13 mouse cellular contexts compared by ENCODE assay signal in genomic region chr5:128619987-128620386, GRCm38 (mm10). TPM values are rescaled to one million over a fixed set of nuclear protein-coding genes. Genes with fewer than 3 reads are reported as not detected.
DNase-seq lines count a peak whose midpoint lies in the region; ATAC-seq and TF ChIP-seq lines count a peak whose summit lies in the region.
"Had no signal": no experiment of that assay in that cellular context is flagged by ENCODE, and none has a peak within 500 bp of the region (broad histone marks: within the 10 kb centered on the region; RNA-seq: fewer than 3 reads in every experiment).

No protein-coding gene starts in this region.

- intact Hi-C loops in gastrocnemius, postnatal 36 days (cut with DNase I), result no loop called here

- DNase-seq in midbrain, postnatal 0 days (ENCODE audit: low spot score), result no peak
- no peak for DNase-seq in gastrocnemius, postnatal 10 days
- no peak for DNase-seq in gastrocnemius, postnatal 36 days
- DNase-seq: cerebellum, adult 9-11 months; gastrocnemius, adult 2 months; lung, adult 2 months had no signal

- H3K4me3 ChIP-seq in forebrain, embryonic 12.5 days (replicated peaks), result no peak overlapping the region
- no peak overlapping the region for H3K4me3 ChIP-seq in forebrain, embryonic 16.5 days (replicated peaks; ENCODE audit: low read length)
- no peak overlapping the region for H3K4me3 ChIP-seq in midbrain, embryonic 13.5 days (replicated peaks)
- no peak overlapping the region for H3K4me3 ChIP-seq in midbrain, postnatal 0 days (ENCODE audit: low read depth, low read length)
- H3K4me3 ChIP-seq in embryonic facial prominence, embryonic 15.5 days (replicated peaks), result no peak overlapping the region
- no peak overlapping the region for H3K4me3 ChIP-seq in stomach, embryonic 16.5 days (replicated peaks; ENCODE audit: low read length)
- H3K4me3 ChIP-seq: gastrocnemius, adult 2 months; hindbrain, embryonic 15.5 days; megakaryocyte, embryonic 14.5 days had no signal

- H3K27me3 ChIP-seq in forebrain, embryonic 12.5 days, result peaks cover 64% of the 10 kb centered on the region
- no peaks in the 10 kb centered on the region for H3K27me3 ChIP-seq in forebrain, embryonic 16.5 days (replicated peaks; ENCODE audit: control insufficient read depth, insufficient read depth, low read length)
- peaks cover 14% of the 10 kb centered on the region for H3K27me3 ChIP-seq in midbrain, embryonic 13.5 days
- H3K27me3 ChIP-seq in midbrain, postnatal 0 days (ENCODE audit: insufficient read depth, low read length), result 0 out of 2 replicates have a peak, but pooled peaks cover 3% of the 10 kb centered on the region
- no peaks in the 10 kb centered on the region for H3K27me3 ChIP-seq in embryonic facial prominence, embryonic 15.5 days
- H3K27me3 ChIP-seq in stomach, embryonic 16.5 days (ENCODE audit: control insufficient read depth, insufficient read depth, low read length), result no peaks in the 10 kb centered on the region
- H3K27me3 ChIP-seq: megakaryocyte, embryonic 14.5 days had no signal

- H3K4me2 ChIP-seq in forebrain, embryonic 12.5 days, result no peak overlapping the region
- H3K4me2 ChIP-seq in forebrain, embryonic 16.5 days (ENCODE audit: low read length), result no peak overlapping the region
- no peak overlapping the region for H3K4me2 ChIP-seq in midbrain, embryonic 13.5 days (replicated peaks)
- H3K4me2 ChIP-seq in midbrain, postnatal 0 days (ENCODE audit: low read depth, low read length, poor library complexity, severe bottlenecking), result no peak overlapping the region
- H3K4me2 ChIP-seq in embryonic facial prominence, embryonic 15.5 days (replicated peaks), result peak overlapping the region; percentile 25
- H3K4me2 ChIP-seq in stomach, embryonic 16.5 days (ENCODE audit: low read depth, low read length), result 0 out of 2 replicates have a peak overlapping the region, but pooled peaks have one; percentile 15
- H3K4me2 ChIP-seq: hindbrain, embryonic 15.5 days had no signal

- WGBS in forebrain, embryonic 12.5 days, result 25% methylated on average over 8 of the region's 8 CpGs
- WGBS in forebrain, embryonic 16.5 days, result 14% methylated on average over 8 of the region's 8 CpGs
- 25% methylated on average over 8 of the region's 8 CpGs for WGBS in midbrain, embryonic 13.5 days
- 28% methylated on average over 8 of the region's 8 CpGs for WGBS in midbrain, postnatal 0 days
- 13% methylated on average over 8 of the region's 8 CpGs for WGBS in embryonic facial prominence, embryonic 15.5 days
- WGBS in stomach, embryonic 16.5 days, result 35% methylated on average over 8 of the region's 8 CpGs

- H3K36me3 ChIP-seq in forebrain, embryonic 12.5 days (replicated peaks), result no peaks in the 10 kb centered on the region
- H3K36me3 ChIP-seq in forebrain, embryonic 16.5 days (ENCODE audit: control insufficient read depth, insufficient read depth), result no peaks in the 10 kb centered on the region
- no peaks in the 10 kb centered on the region for H3K36me3 ChIP-seq in midbrain, embryonic 13.5 days
- H3K36me3 ChIP-seq in midbrain, postnatal 0 days (ENCODE audit: insufficient read depth, low read length), result no peaks in the 10 kb centered on the region
- no peaks in the 10 kb centered on the region for H3K36me3 ChIP-seq in embryonic facial prominence, embryonic 15.5 days
- H3K36me3 ChIP-seq in stomach, embryonic 16.5 days (ENCODE audit: control insufficient read depth, insufficient read depth, low read length), result no peaks in the 10 kb centered on the region
- H3K36me3 ChIP-seq: hindbrain, embryonic 15.5 days had no signal

- H3K4me1 ChIP-seq in forebrain, embryonic 12.5 days, result peaks cover 33% of the 10 kb centered on the region
- H3K4me1 ChIP-seq in forebrain, embryonic 16.5 days (replicated peaks; ENCODE audit: control insufficient read depth, insufficient read depth, low read length), result peaks cover 15% of the 10 kb centered on the region
- H3K4me1 ChIP-seq in midbrain, embryonic 13.5 days (replicated peaks), result peaks cover 31% of the 10 kb centered on the region
- no peaks in the 10 kb centered on the region for H3K4me1 ChIP-seq in midbrain, postnatal 0 days (ENCODE audit: insufficient read depth, low read length)
- H3K4me1 ChIP-seq in embryonic facial prominence, embryonic 15.5 days, result peaks cover 45% of the 10 kb centered on the region
- peaks cover 3% of the 10 kb centered on the region; the same call in 1 of the 2 replicates for H3K4me1 ChIP-seq in stomach, embryonic 16.5 days (ENCODE audit: control insufficient read depth, insufficient read depth, low read length)
- H3K4me1 ChIP-seq: megakaryocyte, embryonic 14.5 days had no signal

- no peaks in the 10 kb centered on the region for H3K9me3 ChIP-seq in forebrain, embryonic 12.5 days
- no peaks in the 10 kb centered on the region for H3K9me3 ChIP-seq in forebrain, embryonic 16.5 days (ENCODE audit: control insufficient read depth, low read length)
- H3K9me3 ChIP-seq in midbrain, embryonic 13.5 days, result no peaks in the 10 kb centered on the region
- H3K9me3 ChIP-seq in midbrain, postnatal 0 days (ENCODE audit: low read length), result no peaks in the 10 kb centered on the region
- H3K9me3 ChIP-seq in embryonic facial prominence, embryonic 15.5 days (replicated peaks), result no peaks in the 10 kb centered on the region
- no peaks in the 10 kb centered on the region for H3K9me3 ChIP-seq in stomach, embryonic 16.5 days (replicated peaks; ENCODE audit: control insufficient read depth, low read length)
- H3K9me3 ChIP-seq: hindbrain, embryonic 15.5 days had no signal

- ATAC-seq in forebrain, embryonic 12.5 days (ENCODE audit: low FRiP score), result no peak
- no peak for ATAC-seq in forebrain, embryonic 16.5 days
- peak; percentile 38; the same call in 1 of the 2 replicates for ATAC-seq in midbrain, embryonic 13.5 days
- ATAC-seq in midbrain, postnatal 0 days (ENCODE audit: low FRiP score), result no peak
- 0 out of 2 replicates have a peak, but pooled peaks have one; percentile 44 for ATAC-seq in embryonic facial prominence, embryonic 15.5 days (ENCODE audit: insufficient number of reproducible peaks, low FRiP score, low TSS enrichment, low read depth)
- ATAC-seq in stomach, embryonic 16.5 days (ENCODE audit: insufficient read depth, low FRiP score), result no peak; the same call in 1 of the 2 replicates

- no peak overlapping the region for H3K9ac ChIP-seq in forebrain, embryonic 12.5 days
- no peak overlapping the region for H3K9ac ChIP-seq in forebrain, embryonic 16.5 days (replicated peaks; ENCODE audit: low read depth, low read length)
- peak overlapping the region; percentile 41; the same call in 1 of the 2 replicates for H3K9ac ChIP-seq in midbrain, embryonic 13.5 days (replicated peaks)
- no peak overlapping the region for H3K9ac ChIP-seq in midbrain, postnatal 0 days (replicated peaks; ENCODE audit: low read length, poor library complexity, severe bottlenecking)
- H3K9ac ChIP-seq in embryonic facial prominence, embryonic 15.5 days, result no peak overlapping the region
- no peak overlapping the region for H3K9ac ChIP-seq in stomach, embryonic 16.5 days (ENCODE audit: low read length)
- H3K9ac ChIP-seq: hindbrain, embryonic 15.5 days had no signal

- no peak for TF ChIP-seq CTCF in midbrain, postnatal 0 days (IDR thresholded peaks at IDR 0.05)

- H3K27ac ChIP-seq in forebrain, embryonic 12.5 days, result 0 out of 2 replicates have a peak overlapping the region, but pooled peaks have one; percentile 13
- no peak overlapping the region for H3K27ac ChIP-seq in forebrain, embryonic 16.5 days (ENCODE audit: low read length)
- H3K27ac ChIP-seq in midbrain, embryonic 13.5 days, result peak overlapping the region; percentile 36; the same call in 1 of the 2 replicates
- no peak overlapping the region for H3K27ac ChIP-seq in midbrain, postnatal 0 days (ENCODE audit: low read depth, low read length)
- peak overlapping the region; percentile 76 for H3K27ac ChIP-seq in embryonic facial prominence, embryonic 15.5 days (replicated peaks)
- peak overlapping the region; percentile 75 for H3K27ac ChIP-seq in stomach, embryonic 16.5 days (ENCODE audit: low read length)
- H3K27ac ChIP-seq: gastrocnemius, adult 2 months; hindbrain, embryonic 15.5 days had no signal

RNA-seq across cellular contexts. Expression of gene Fzd10, which starts 19.3 kb away (rescaled TPM):
- 4.8 and 5.3 TPM in 2 replicates for polyA plus RNA-seq in forebrain, embryonic 12.5 days (2016; fragmentation: Nextera tagmentation; extraction: Ambion mirVana)
- polyA plus RNA-seq in forebrain, embryonic 16.5 days (2015; fragmentation: Nextera tagmentation; extraction: Ambion mirVana), result 0.38 and 0.52 TPM in 2 replicates
- polyA plus RNA-seq in midbrain, embryonic 13.5 days (2015; fragmentation: Nextera tagmentation; extraction: Ambion mirVana), result 10.9 and 14.6 TPM in 2 replicates
- total RNA-seq in midbrain, postnatal 0 days (2014; rRNA removed), result 19.6 and 20.8 TPM in 2 replicates
- polyA plus RNA-seq in midbrain, postnatal 0 days (2015; fragmentation: Nextera tagmentation; extraction: Ambion mirVana), result 2.7 and 3.3 TPM in 2 replicates
- 9.0 and 10.4 TPM in 2 replicates for polyA plus RNA-seq in embryonic facial prominence, embryonic 15.5 days (2015; fragmentation: Nextera tagmentation; extraction: Ambion mirVana)
- 1.4 and 1.5 TPM in 2 replicates for polyA plus RNA-seq in stomach, embryonic 16.5 days (2015; fragmentation: Nextera tagmentation; extraction: Ambion mirVana)
- 10 to 100 TPM; 10.4 to 12.9 TPM for total RNA-seq in gastrocnemius, postnatal 10 days (2021)
- 1 to 10 TPM; 1.7 to 2.6 TPM for total RNA-seq in gastrocnemius, postnatal 36 days (2021)

Comparison
In these comparisons a context has a peak if more than half of its experiments do, and no peak if none do; other contexts are left out.
1. ATAC-seq: peak in midbrain, embryonic 13.5 days (single experiment) and embryonic facial prominence, embryonic 15.5 days (single experiment); none in forebrain, embryonic 12.5 days (single experiment), forebrain, embryonic 16.5 days (single experiment), midbrain, postnatal 0 days (single experiment) and stomach, embryonic 16.5 days (single experiment).
2. H3K27ac ChIP-seq: peak in forebrain, embryonic 12.5 days (single experiment), midbrain, embryonic 13.5 days (single experiment), embryonic facial prominence, embryonic 15.5 days (single experiment) and stomach, embryonic 16.5 days (single experiment); none in forebrain, embryonic 16.5 days (single experiment) and midbrain, postnatal 0 days (single experiment).
3. H3K4me2 ChIP-seq: peak in embryonic facial prominence, embryonic 15.5 days (single experiment) and stomach, embryonic 16.5 days (single experiment); none in forebrain, embryonic 12.5 days (single experiment), forebrain, embryonic 16.5 days (single experiment), midbrain, embryonic 13.5 days (single experiment) and midbrain, postnatal 0 days (single experiment).